Mouse (Mus musculus) forebrain, embryonic 16.5 days (tissue): Measurements from ENCODE around the gene Adam23. TPM values are rescaled to one million over a fixed set of nuclear protein-coding genes. Genes with fewer than 3 reads are reported as not detected.

Experiments used
- ATAC-seq: fragments of 200-750 bp; cut with Nextera tagmentation; 2 replicates; pipeline ENCODE4 v1.8.0; 2017; ENCODE audit warnings: mild to moderate bottlenecking, moderate library complexity
- H3K27ac ChIP-seq: fragments of 300-500 bp; sonication (generic); 2 replicates; pipeline ENCODE4 v1.5.1; 2014; ENCODE audit warnings: low read length, control low read depth
- H3K27me3 ChIP-seq: fragments of 300-500 bp; sonication (generic); replicated peaks from 2 replicates; pipeline ENCODE4 v1.6.1; 2014; ENCODE audit warnings: low read length; ENCODE audit not compliant: control insufficient read depth, insufficient read depth
- H3K36me3 ChIP-seq: fragments of 300-500 bp; sonication (generic); 2 replicates; pipeline ENCODE4 v1.6.1; 2014; ENCODE audit not compliant: control insufficient read depth, insufficient read depth
- H3K4me1 ChIP-seq: fragments of 300-500 bp; sonication (generic); replicated peaks from 2 replicates; pipeline ENCODE4 v1.6.1; 2014; ENCODE audit warnings: low read length; ENCODE audit not compliant: control insufficient read depth, insufficient read depth
- H3K4me2 ChIP-seq: fragments of 300-500 bp; sonication (generic); 2 replicates; pipeline ENCODE4 v1.6.1; 2014; ENCODE audit warnings: mild to moderate bottlenecking, low read length, control low read depth
- H3K4me3 ChIP-seq: fragments of 300-500 bp; sonication (generic); replicated peaks from 2 replicates; pipeline ENCODE4 v1.5.1; 2014; ENCODE audit warnings: mild to moderate bottlenecking, low read length, control low read depth
- H3K9ac ChIP-seq: fragments of 300-500 bp; sonication (generic); replicated peaks from 2 replicates; pipeline ENCODE4 v1.6.1; 2014; ENCODE audit warnings: low read depth, low read length, control low read depth
- H3K9me3 ChIP-seq: fragments of 300-500 bp; sonication (generic); 2 replicates; pipeline ENCODE4 v1.6.1; 2016; ENCODE audit warnings: low read length; ENCODE audit not compliant: control insufficient read depth
- WGBS: fragments of 180-500 bp; shearing (Covaris S2); extraction: QIAGEN DNeasy Blood & Tissue Kit; methylation state at CpG from one replicate; pipeline ENCODE4 v1.1.7; 2014; 5-methylcytosine and 5-hydroxymethylcytosine counted together
- polyA plus RNA-seq: library from polyadenylated mRNA; unstranded; fragments of >200 nt; fragmentation: Nextera tagmentation; extraction: Ambion mirVana; gene quantifications from 2 replicates; pipeline ENCODE4 v1.2.1, GENCODE M21; 2015

The Adam23 gene
- polyA plus RNA-seq, 1 experiment from 2014 or later, result 12.1 TPM

GRCm38 (mm10) chr1:63442186-63442585 is 3.5 kb upstream of the Adam23 start:
- no peak overlapping the region for H3K9ac ChIP-seq
- H3K27me3 ChIP-seq, result no peaks in the 10 kb centered on the region
- H3K4me3 ChIP-seq, result no peak overlapping the region
- no peak overlapping the region for H3K4me2 ChIP-seq
- no peaks in the 10 kb centered on the region for H3K36me3 ChIP-seq
- no peaks in the 10 kb centered on the region for H3K9me3 ChIP-seq
- H3K4me1 ChIP-seq, result peaks cover 7% of the 10 kb centered on the region
- no peak overlapping the region for H3K27ac ChIP-seq
- WGBS, result 44% methylated on average over 2 of the region's 2 CpGs
- ATAC-seq, result no peak

- ATAC-seq, result no peak
- 79% methylated on average over 4 of the region's 4 CpGs for WGBS
Observed at GRCm38 (mm10) chr1:63442616-63443015, 3.1 kb upstream of the Adam23 start.

GRCm38 (mm10) chr1:63445149-63445609 is 512 bp upstream of the Adam23 start:
- Histone ChIP-seq H3K4me3 (peak overlapping the region; percentile 88), H3K9ac (peak overlapping the region; percentile 90), H3K4me2 (peak overlapping the region; percentile 92), H3K9me3 (no peaks in the 10 kb centered on the region), H3K27ac (no peak overlapping the region), H3K36me3 (no peaks in the 10 kb centered on the region), H3K4me1 (peaks cover 7% of the 10 kb centered on the region), H3K27me3 (no peaks in the 10 kb centered on the region)
- ATAC-seq, result peak; percentile 37
- 46% methylated on average over 10 of the region's 10 CpGs for WGBS

More at GRCm38 (mm10) chr1:63442616-63443015, 3.1 kb upstream of the Adam23 start:
- Histone ChIP-seq H3K4me3 (no peak overlapping the region), H3K27me3 (no peaks in the 10 kb centered on the region), H3K9me3 (no peaks in the 10 kb centered on the region), H3K4me2 (no peak overlapping the region), H3K9ac (no peak overlapping the region), H3K4me1 (peaks cover 7% of the 10 kb centered on the region), H3K36me3 (no peaks in the 10 kb centered on the region), H3K27ac (no peak overlapping the region)

- Histone ChIP-seq H3K9me3 (no peaks in the 10 kb centered on the region), H3K27me3 (no peaks in the 10 kb centered on the region), H3K27ac (peak overlapping the region; percentile 29), H3K36me3 (no peaks in the 10 kb centered on the region), H3K9ac (peak overlapping the region; percentile 90), H3K4me1 (peaks cover 7% of the 10 kb centered on the region), H3K4me2 (peak overlapping the region; percentile 92), H3K4me3 (peak overlapping the region; percentile 88)
- ATAC-seq, result peak; percentile 61
- under 1% methylated on average over 51 of the region's 68 CpGs for WGBS
Observed at GRCm38 (mm10) chr1:63446047-63446704, 485 bp downstream of the Adam23 start.

GRCm38 (mm10) chr1:63446721-63447120 is 1.0 kb downstream of the Adam23 start:
- Histone ChIP-seq H3K4me2 (peak overlapping the region; percentile 92), H3K4me3 (peak overlapping the region; percentile 88), H3K4me1 (peaks cover 7% of the 10 kb centered on the region), H3K36me3 (no peaks in the 10 kb centered on the region), H3K27ac (no peak overlapping the region), H3K9ac (peak overlapping the region; percentile 90), H3K9me3 (no peaks in the 10 kb centered on the region), H3K27me3 (no peaks in the 10 kb centered on the region)
- 56% methylated on average over 2 of the region's 2 CpGs for WGBS
- no peak for ATAC-seq

- WGBS, result 86% methylated on average over 4 of the region's 4 CpGs
- no peak overlapping the region for H3K27ac ChIP-seq
- no peaks in the 10 kb centered on the region for H3K27me3 ChIP-seq
- H3K9ac ChIP-seq, result no peak overlapping the region
- H3K4me1 ChIP-seq, result peaks cover 7% of the 10 kb centered on the region
- H3K4me3 ChIP-seq, result no peak overlapping the region
- no peaks in the 10 kb centered on the region for H3K9me3 ChIP-seq
- H3K36me3 ChIP-seq, result no peaks in the 10 kb centered on the region
- no peak overlapping the region for H3K4me2 ChIP-seq
- no peak for ATAC-seq
Observed at GRCm38 (mm10) chr1:63450091-63450490, 4.4 kb downstream of the Adam23 start.

GRCm38 (mm10) chr1:63453332-63453887 is 7.7 kb downstream of the Adam23 start:
- Histone ChIP-seq H3K36me3 (no peaks in the 10 kb centered on the region), H3K4me2 (no peak overlapping the region), H3K4me1 (peaks cover under 1% of the 10 kb centered on the region), H3K9ac (no peak overlapping the region), H3K9me3 (no peaks in the 10 kb centered on the region), H3K27me3 (no peaks in the 10 kb centered on the region), H3K4me3 (no peak overlapping the region), H3K27ac (no peak overlapping the region)
- 82% methylated on average over 5 of the region's 5 CpGs for WGBS
- ATAC-seq, result no peak

GRCm38 (mm10) chr1:63457801-63458519 is 12.3 kb downstream of the Adam23 start:
- ATAC-seq, result 0 out of 2 replicates have a peak, but pooled peaks have one; percentile 38
- no peaks in the 10 kb centered on the region for H3K36me3 ChIP-seq
- H3K4me2 ChIP-seq, result no peak overlapping the region
- no peaks in the 10 kb centered on the region for H3K27me3 ChIP-seq
- 67% methylated on average over 8 of the region's 8 CpGs for WGBS
- H3K9me3 ChIP-seq, result no peaks in the 10 kb centered on the region
- peaks cover 8% of the 10 kb centered on the region for H3K4me1 ChIP-seq
- no peak overlapping the region for H3K4me3 ChIP-seq
- H3K9ac ChIP-seq, result no peak overlapping the region
- H3K27ac ChIP-seq, result no peak overlapping the region

- ATAC-seq, result peak; percentile 87
- H3K4me2 ChIP-seq, result no peak overlapping the region
- no peaks in the 10 kb centered on the region for H3K27me3 ChIP-seq
- no peak overlapping the region for H3K27ac ChIP-seq
- WGBS, result 12% methylated on average over 3 of the region's 3 CpGs
- H3K9me3 ChIP-seq, result no peaks in the 10 kb centered on the region
- no peak overlapping the region for H3K9ac ChIP-seq
- H3K4me1 ChIP-seq, result peaks cover 8% of the 10 kb centered on the region
- no peaks in the 10 kb centered on the region for H3K36me3 ChIP-seq
- H3K4me3 ChIP-seq, result no peak overlapping the region
Observed at GRCm38 (mm10) chr1:63459151-63459550, 13.5 kb downstream of the Adam23 start.
